Mouse (Mus musculus) small intestine, adult 2 months (tissue): Measurements from ENCODE around the gene Tmem273.

Source experiments
- CTCF ChIP-seq: fragments of 200-500 bp; IDR thresholded peaks from 2 replicates; pipeline ENCODE4 v1.5.1; 2012; ENCODE audit warnings: low read depth, mild to moderate bottlenecking, control low read depth, inconsistent platforms, low read length, moderate library complexity, mixed read lengths; ENCODE audit not compliant: insufficient replicate concordance, insufficient read length; ENCODE audit errors: extremely low read depth
- POLR2A ChIP-seq: fragments of 200-500 bp; IDR thresholded peaks from 2 replicates; pipeline ENCODE4 v1.6.1; 2012; ENCODE audit warnings: low read depth, mild to moderate bottlenecking, control low read depth, inconsistent platforms, low read length, moderate library complexity

GRCm38 (mm10) chr14:32785556-32786130 is at the start of gene Tmem273:
- no peak for TF ChIP-seq CTCF
- no peak for TF ChIP-seq POLR2A
